Mouse (Mus musculus): Measurements from ENCODE around the gene Cdk19.

Cdk19 gene

GRCm38 (mm10) chr10:40348566-40349536 lies 9.5 kb downstream of the Cdk19 start:
- WGBS: under 1% methylated on average over 76 of the region's 76 CpGs

DNA sequence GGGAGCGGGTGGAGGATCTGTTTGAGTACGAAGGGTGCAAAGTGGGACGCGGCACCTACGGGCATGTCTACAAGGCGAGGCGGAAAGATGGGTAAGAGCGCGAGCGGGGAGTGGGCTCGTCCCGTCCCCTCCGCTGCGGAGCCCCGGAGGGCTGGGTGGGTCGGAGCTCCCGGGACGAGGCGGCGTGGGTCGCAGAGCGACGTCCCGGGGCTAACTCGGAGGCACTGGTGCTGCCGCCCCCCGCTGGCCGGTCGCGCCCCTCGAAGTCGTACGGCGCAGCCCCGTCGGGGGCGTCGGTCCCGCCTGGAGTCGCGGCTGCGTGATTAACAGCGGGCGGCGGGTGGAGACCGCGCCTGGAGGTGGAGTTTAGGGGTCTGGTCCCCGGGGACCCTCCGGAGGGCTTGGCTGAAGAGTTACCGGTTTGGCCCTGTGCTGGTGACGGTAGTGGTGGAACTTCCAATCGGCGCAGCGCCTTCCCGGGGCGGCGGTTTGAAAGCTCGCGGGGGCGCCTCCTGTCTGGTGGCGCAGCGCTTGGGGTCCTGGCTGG lies 10.3 kb downstream of the Cdk19 start:
- under 1% methylated on average over 62 of the region's 62 CpGs for WGBS

GRCm38 (mm10) chr10:40350245-40350932 lies 11.0 kb downstream of the Cdk19 start:
- WGBS: 48% methylated on average over 12 of the region's 12 CpGs

DNA sequence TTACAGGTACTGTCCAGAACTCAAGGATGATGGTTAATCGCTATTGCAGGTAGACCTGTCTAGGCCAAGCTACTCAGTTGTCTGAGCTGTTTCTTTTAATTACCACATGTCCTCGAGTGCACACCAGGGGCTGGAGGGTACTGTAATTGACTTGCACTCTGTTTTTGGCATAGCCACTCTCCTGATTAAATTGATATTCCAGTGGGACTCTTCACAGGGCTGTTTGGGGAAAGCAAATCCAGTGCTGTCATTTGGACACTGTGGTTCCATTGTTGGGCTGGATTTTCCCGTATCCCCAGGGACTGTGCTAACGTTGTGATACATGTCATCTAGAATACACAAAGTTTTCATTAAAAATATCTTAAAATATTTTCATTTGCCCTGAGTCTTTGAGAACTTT lies 11.8 kb downstream of the Cdk19 start:
- WGBS: 44% methylated on average over 4 of the region's 4 CpGs

DNA sequence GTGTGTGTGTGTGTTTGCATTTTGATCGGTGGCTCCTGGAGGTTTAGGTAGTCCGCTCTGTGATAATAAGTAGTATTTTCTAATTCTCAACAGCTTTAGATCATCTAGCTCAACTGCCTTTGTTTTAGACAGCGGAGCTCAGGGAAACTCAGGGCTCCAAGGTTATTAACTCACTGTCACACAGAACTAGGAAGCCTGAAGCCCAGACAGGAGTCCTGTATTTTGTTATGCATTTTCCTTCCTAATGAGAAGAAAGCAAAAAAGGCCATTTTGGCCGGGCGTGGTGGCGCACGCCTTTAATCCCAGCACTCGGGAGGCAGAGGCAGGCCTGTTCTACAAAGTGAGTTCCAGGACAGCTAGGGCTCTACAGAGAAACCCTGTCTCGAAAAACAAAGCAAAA lies 14.7 kb downstream of the Cdk19 start:
- 80% methylated on average over 9 of the region's 9 CpGs for WGBS

- WGBS: 44% methylated on average over 1 of the region's 1 CpGs
Measured at GRCm38 (mm10) chr10:40354556-40354955, 15.2 kb downstream of the Cdk19 start.

GRCm38 (mm10) chr10:40358166-40358565 lies 18.8 kb downstream of the Cdk19 start:
- WGBS: 39% methylated on average over 2 of the region's 2 CpGs

- WGBS: 85% methylated on average over 2 of the region's 2 CpGs
Measured at GRCm38 (mm10) chr10:40359131-40359530, 19.8 kb downstream of the Cdk19 start.

GRCm38 (mm10) chr10:40363004-40363403 lies 23.6 kb downstream of the Cdk19 start:
- 60% methylated on average over 4 of the region's 4 CpGs for WGBS

DNA sequence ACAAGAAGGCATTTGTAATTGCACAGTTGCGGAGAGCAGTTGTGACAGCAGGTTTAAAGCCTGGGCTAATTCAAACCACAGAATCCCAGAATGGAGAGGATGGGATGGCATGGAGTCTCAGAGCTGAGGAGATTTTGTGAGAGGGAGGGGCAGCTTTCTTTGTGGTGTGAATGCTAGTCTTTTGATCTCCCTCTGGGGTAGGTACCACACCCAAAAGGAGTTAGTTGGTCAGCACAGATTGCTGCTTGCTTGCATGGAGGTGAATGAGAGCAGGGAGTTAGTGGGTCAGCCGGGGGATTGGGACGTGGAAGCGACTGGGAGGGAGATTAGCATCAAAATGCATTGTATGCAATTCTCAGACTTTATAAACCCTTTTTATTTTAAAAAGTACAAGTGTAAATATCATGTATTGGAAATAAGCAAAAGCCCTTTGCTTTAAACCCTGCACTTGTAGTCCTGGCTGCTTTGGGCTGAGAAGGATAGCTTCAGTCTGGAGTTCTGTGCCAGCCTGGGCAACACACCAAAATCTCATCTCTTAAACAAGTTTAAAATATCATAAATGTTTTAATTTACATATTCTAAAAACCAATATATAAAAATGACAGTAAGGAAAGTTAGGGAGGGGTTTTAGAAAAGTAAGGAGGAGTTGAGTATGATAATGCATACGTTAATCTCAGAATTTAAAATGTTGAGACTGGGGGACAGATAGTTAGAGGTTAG lies 25.4 kb downstream of the Cdk19 start:
- 50% methylated on average over 5 of the region's 5 CpGs for WGBS

- WGBS: 65% methylated on average over 2 of the region's 2 CpGs
Measured at GRCm38 (mm10) chr10:40365991-40366390, 26.6 kb downstream of the Cdk19 start.

GRCm38 (mm10) chr10:40368516-40368915 lies 29.2 kb downstream of the Cdk19 start:
- WGBS: 73% methylated on average over 1 of the region's 1 CpGs

- WGBS: 71% methylated on average over 8 of the region's 8 CpGs
Measured at GRCm38 (mm10) chr10:40371184-40371913, 32.0 kb downstream of the Cdk19 start.

GRCm38 (mm10) chr10:40371914-40372675 lies 32.7 kb downstream of the Cdk19 start:
- 16% methylated on average over 11 of the region's 11 CpGs for WGBS

- 91% methylated on average over 5 of the region's 5 CpGs for WGBS
Measured at GRCm38 (mm10) chr10:40373749-40374148, 34.4 kb downstream of the Cdk19 start.

DNA sequence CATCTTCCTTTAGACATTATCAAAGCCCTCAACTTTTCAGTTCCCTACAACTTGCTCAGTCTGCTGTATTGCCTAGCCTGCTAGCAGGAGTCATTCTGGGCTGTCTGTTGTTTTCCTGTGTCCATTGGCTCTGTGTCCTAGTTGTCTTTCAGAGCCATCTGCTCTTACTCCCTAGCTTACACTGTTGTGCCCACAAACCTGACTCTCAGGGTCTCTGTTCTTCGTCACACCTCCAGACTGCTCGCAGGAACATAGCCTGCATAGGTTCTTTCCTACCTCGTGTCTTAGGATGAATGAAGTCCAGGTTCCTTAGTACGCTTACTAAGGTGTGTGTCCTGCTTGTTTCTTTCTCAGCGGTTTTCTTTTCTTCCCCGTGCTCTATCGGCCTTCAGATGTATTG lies 35.5 kb downstream of the Cdk19 start:
- 68% methylated on average over 7 of the region's 7 CpGs for WGBS

DNA sequence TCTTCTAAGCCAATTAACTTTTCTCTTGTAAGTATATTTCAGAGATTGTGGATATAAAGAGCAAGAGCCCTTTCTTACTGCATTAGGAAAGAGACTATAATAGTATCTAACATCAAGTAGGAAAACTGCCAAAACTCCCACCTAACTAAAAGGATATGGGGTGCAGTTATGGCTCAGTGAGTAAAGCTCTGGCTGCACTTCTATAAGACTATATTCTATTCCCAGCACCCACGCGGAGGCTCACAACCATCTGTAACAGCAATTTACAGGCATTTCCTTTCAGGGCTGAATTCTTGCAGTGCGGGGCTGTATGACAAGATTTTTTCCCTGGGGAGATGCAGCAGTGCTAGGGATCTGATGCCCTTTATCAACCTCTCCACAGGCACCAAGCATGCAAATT lies 36.9 kb downstream of the Cdk19 start:
- 46% methylated on average over 3 of the region's 3 CpGs for WGBS

GRCm38 (mm10) chr10:40378284-40378683 lies 38.9 kb downstream of the Cdk19 start:
- 92% methylated on average over 4 of the region's 4 CpGs for WGBS

- WGBS: 71% methylated on average over 1 of the region's 1 CpGs
Measured at GRCm38 (mm10) chr10:40379682-40380081, 40.3 kb downstream of the Cdk19 start.

GRCm38 (mm10) chr10:40385397-40385796 lies 46.0 kb downstream of the Cdk19 start:
- WGBS: 88% methylated on average over 3 of the region's 3 CpGs
